17 mouse cellular contexts compared by ENCODE assay signal in the genomic region with DNA sequence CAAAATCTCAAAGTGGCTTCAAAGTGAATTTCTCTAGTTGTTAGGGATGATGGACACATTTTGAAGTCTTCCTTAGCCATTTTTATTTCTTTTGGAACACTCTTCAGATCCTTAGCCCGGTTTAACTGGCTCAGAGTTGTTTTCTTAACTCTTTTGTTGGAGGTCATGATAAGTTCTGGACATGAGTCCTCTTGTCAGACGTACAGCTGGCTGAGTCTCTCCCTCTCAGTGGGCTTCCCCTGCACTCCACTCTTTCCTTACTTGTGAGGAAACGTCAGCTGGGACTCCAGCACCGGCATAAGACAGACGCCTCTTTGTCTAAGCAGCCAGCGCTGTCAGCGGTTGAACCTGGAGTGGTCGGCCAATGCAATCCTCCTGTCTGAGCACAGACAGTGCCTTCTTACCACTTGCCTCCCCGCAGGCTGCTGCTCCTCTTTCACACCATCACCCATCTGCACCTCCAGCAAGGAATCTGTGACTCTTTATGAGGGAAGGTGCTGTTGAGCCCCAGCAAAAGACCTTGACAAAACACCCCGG. TPM values are rescaled to one million over a fixed set of nuclear protein-coding genes. Genes with fewer than 3 reads are reported as not detected.
A peak's percentile ranks its signal among the peaks of the same experiment; 100 is the strongest.
DNase-seq lines count a peak whose midpoint lies in the region; ATAC-seq and TF ChIP-seq lines count a peak whose summit lies in the region.
"Had no signal": no experiment of that assay in that cellular context is flagged by ENCODE, and none has a peak within 500 bp of the region (broad histone marks: within the 10 kb centered on the region; RNA-seq: fewer than 3 reads in every experiment).

No protein-coding gene starts in this region.

- DNase-seq in heart, embryonic 10.5 days (ENCODE audit: low spot score) = peak; percentile 87
- no peak for DNase-seq in heart, postnatal 25 days (ENCODE audit: low spot score)
- DNase-seq in embryo, embryonic 10.5 days (ENCODE audit: low spot score) = peak; percentile 49
- DNase-seq in heart, postnatal 10 days = peak; percentile 34 to 38
- DNase-seq in gastrocnemius, adult 2 months = no peak
- DNase-seq in gastrocnemius, adult 18-20 months (ENCODE audit: low spot score) = no peak
- DNase-seq: adrenal gland, postnatal 10 days; cerebellum, postnatal 25 days; liver, postnatal 0 days; thymus, postnatal 4 days had no signal

- H3K4me2 ChIP-seq in kidney, embryonic 14.5 days (replicated peaks; ENCODE audit: low read depth, low read length) = no peak overlapping the region
- no peak overlapping the region for H3K4me2 ChIP-seq in kidney, embryonic 16.5 days (replicated peaks; ENCODE audit: low read depth, low read length)

- TF ChIP-seq CTCF in gastrocnemius, adult 2 months (IDR thresholded peaks at IDR 0.05) = no peak

- H3K4me3 ChIP-seq in heart, embryonic 10.5 days = no peak overlapping the region
- H3K4me3 ChIP-seq in kidney, embryonic 14.5 days (ENCODE audit: low read length) = no peak overlapping the region
- H3K4me3 ChIP-seq in kidney, embryonic 16.5 days (ENCODE audit: low read length) = no peak overlapping the region
- H3K4me3 ChIP-seq in gastrocnemius, adult 2 months = no peak overlapping the region
- H3K4me3 ChIP-seq: erythroblast, embryonic 14.5 days had no signal

- H3K27me3 ChIP-seq in heart, embryonic 10.5 days (ENCODE audit: insufficient read depth, poor library complexity, severe bottlenecking) = no peaks in the 10 kb centered on the region
- H3K27me3 ChIP-seq in kidney, embryonic 14.5 days (ENCODE audit: control insufficient read depth, insufficient read depth, low read length) = no peaks in the 10 kb centered on the region
- H3K27me3 ChIP-seq in kidney, embryonic 16.5 days (ENCODE audit: insufficient read depth, low read length) = no peaks in the 10 kb centered on the region

- H3K9me3 ChIP-seq in heart, embryonic 10.5 days = no peaks in the 10 kb centered on the region; the same call in 1 of the 2 replicates
- peaks cover 6% of the 10 kb centered on the region for H3K9me3 ChIP-seq in kidney, embryonic 14.5 days (ENCODE audit: control insufficient read depth, low read length)
- no peaks in the 10 kb centered on the region for H3K9me3 ChIP-seq in kidney, embryonic 16.5 days (ENCODE audit: low read length)

- WGBS in heart, embryonic 10.5 days = 21% methylated on average over 10 of the region's 10 CpGs
- 38% methylated on average over 10 of the region's 10 CpGs for WGBS in kidney, embryonic 14.5 days
- WGBS in kidney, embryonic 16.5 days = 38% methylated on average over 10 of the region's 10 CpGs

- H3K9ac ChIP-seq in kidney, embryonic 14.5 days (ENCODE audit: low read depth, low read length) = no peak overlapping the region
- no peak overlapping the region for H3K9ac ChIP-seq in kidney, embryonic 16.5 days (replicated peaks; ENCODE audit: low read length)
- H3K9ac ChIP-seq: liver, postnatal 0 days had no signal

- H3K4me1 ChIP-seq in heart, embryonic 10.5 days = peaks cover 25% of the 10 kb centered on the region
- H3K4me1 ChIP-seq in kidney, embryonic 14.5 days (ENCODE audit: control insufficient read depth, insufficient read depth, low read length) = no peaks in the 10 kb centered on the region
- H3K4me1 ChIP-seq in kidney, embryonic 16.5 days (ENCODE audit: insufficient read depth, low read length) = peaks cover 8% of the 10 kb centered on the region; the same call in 1 of the 2 replicates

- ATAC-seq in kidney, embryonic 14.5 days (ENCODE audit: low FRiP score, low TSS enrichment) = no peak; the same call in 1 of the 2 replicates
- no peak for ATAC-seq in kidney, embryonic 16.5 days (ENCODE audit: low FRiP score, low TSS enrichment)
- ATAC-seq: inflammation-experienced regulatory T-cells, adult 6 months; liver, postnatal 0 days had no signal

- H3K27ac ChIP-seq in heart, embryonic 10.5 days = no peak overlapping the region
- H3K27ac ChIP-seq in kidney, embryonic 14.5 days (ENCODE audit: low read depth, low read length) = 0 out of 2 replicates have a peak overlapping the region, but pooled peaks have one; percentile 17
- no peak overlapping the region for H3K27ac ChIP-seq in kidney, embryonic 16.5 days (ENCODE audit: low read length)
- no peak overlapping the region for H3K27ac ChIP-seq in gastrocnemius, adult 2 months
- H3K27ac ChIP-seq: stomach, postnatal 0 days had no signal

- intact Hi-C loops in heart, postnatal 25 days (cut with DNase I) = no loop called here
- intact Hi-C loops in heart, postnatal 10 days (cut with DNase I) = no loop called here
- intact Hi-C loops in gastrocnemius, adult 2 months (cut with DNase I) = no loop called here

- H3K36me3 ChIP-seq in heart, embryonic 10.5 days = peaks cover 36% of the 10 kb centered on the region
- peaks cover 29% of the 10 kb centered on the region; the same call in 1 of the 2 replicates for H3K36me3 ChIP-seq in kidney, embryonic 14.5 days (ENCODE audit: control insufficient read depth, insufficient read depth, low read length)
- H3K36me3 ChIP-seq in kidney, embryonic 16.5 days (ENCODE audit: insufficient read depth, low read length) = peaks cover 30% of the 10 kb centered on the region

RNA-seq across cellular contexts. Expression of a gene that starts 20.1 kb away (rescaled TPM):
- 0.05 TPM in 1 of 2 replicates, not detected in the other for polyA plus RNA-seq in heart, embryonic 10.5 days (2016; fragmentation: Nextera tagmentation; extraction: Ambion mirVana)
- not detected for total RNA-seq in heart, postnatal 25 days (2021)
- polyA plus RNA-seq in kidney, embryonic 14.5 days (2014; fragmentation: Nextera tagmentation; extraction: Ambion mirVana) = 0.27 and 0.95 TPM in 2 replicates
- polyA plus RNA-seq in kidney, embryonic 16.5 days (2015; fragmentation: Nextera tagmentation; extraction: Ambion mirVana) = 0.51 and 0.59 TPM in 2 replicates
- total RNA-seq in heart, postnatal 10 days (2021) = not detected
- total RNA-seq in gastrocnemius, adult 2 months (2021) = not detected
- not detected for total RNA-seq in gastrocnemius, adult 18-20 months (2021)
- total RNA-seq: adrenal gland, postnatal 10 days; gastrocnemius, adult 8-10 months; megakaryocyte-erythroid progenitor cell, adult 5-6 weeks had no signal
- polyA plus RNA-seq: erythroblast, embryonic 14.5 days; liver, postnatal 0 days had no signal

RNA-seq across cellular contexts. Expression of a gene that starts 30.1 kb away (rescaled TPM):
- 41.9 and 53.4 TPM in 2 replicates for polyA plus RNA-seq in heart, embryonic 10.5 days (2016; fragmentation: Nextera tagmentation; extraction: Ambion mirVana)
- total RNA-seq in heart, postnatal 25 days (2021) = 10 to 100 TPM; 17.2 TPM
- polyA plus RNA-seq in kidney, embryonic 14.5 days (2014; fragmentation: Nextera tagmentation; extraction: Ambion mirVana) = 64.4 and 79.8 TPM in 2 replicates
- polyA plus RNA-seq in kidney, embryonic 16.5 days (2015; fragmentation: Nextera tagmentation; extraction: Ambion mirVana) = 94.5 and 99.0 TPM in 2 replicates
- 10 to 100 TPM; 33.3 to 34.3 TPM for total RNA-seq in heart, postnatal 10 days (2021)
- 10 to 100 TPM; 13.1 to 16.5 TPM for total RNA-seq in gastrocnemius, adult 2 months (2021)
- 10 to 100 TPM; 12.9 to 16.2 TPM for total RNA-seq in gastrocnemius, adult 18-20 months (2021)

RNA-seq across cellular contexts. Expression of a gene that starts 31.3 kb away (rescaled TPM):
- 36.6 and 39.0 TPM in 2 replicates for polyA plus RNA-seq in heart, embryonic 10.5 days (2016; fragmentation: Nextera tagmentation; extraction: Ambion mirVana)
- total RNA-seq in heart, postnatal 25 days (2021) = 10 to 100 TPM; 85.1 to 96.1 TPM
- polyA plus RNA-seq in kidney, embryonic 14.5 days (2014; fragmentation: Nextera tagmentation; extraction: Ambion mirVana) = 23.3 and 46.4 TPM in 2 replicates
- polyA plus RNA-seq in kidney, embryonic 16.5 days (2015; fragmentation: Nextera tagmentation; extraction: Ambion mirVana) = 50.8 and 51.3 TPM in 2 replicates
- 100 to 1,000 TPM in 1 of 2 experiments, 10 to 100 TPM in 1; 92.4 to 108 TPM for total RNA-seq in heart, postnatal 10 days (2021)
- total RNA-seq in gastrocnemius, adult 2 months (2021) = 100 to 1,000 TPM; 146 to 163 TPM
- total RNA-seq in gastrocnemius, adult 18-20 months (2021) = 100 to 1,000 TPM; 160 to 163 TPM

RNA-seq across cellular contexts. Expression of a gene that starts 39.4 kb away (rescaled TPM):
- 16.3 and 21.8 TPM in 2 replicates for polyA plus RNA-seq in heart, embryonic 10.5 days (2016; fragmentation: Nextera tagmentation; extraction: Ambion mirVana)
- total RNA-seq in heart, postnatal 25 days (2021) = 10 to 100 TPM in 1 of 2 experiments, 1 to 10 TPM in 1; 10.0 to 10.1 TPM
- polyA plus RNA-seq in kidney, embryonic 14.5 days (2014; fragmentation: Nextera tagmentation; extraction: Ambion mirVana) = 22.0 and 26.8 TPM in 2 replicates
- 21.1 and 21.9 TPM in 2 replicates for polyA plus RNA-seq in kidney, embryonic 16.5 days (2015; fragmentation: Nextera tagmentation; extraction: Ambion mirVana)
- 10 to 100 TPM; 14.7 to 15.6 TPM for total RNA-seq in heart, postnatal 10 days (2021)
- 10 to 100 TPM; 10.8 to 10.9 TPM for total RNA-seq in gastrocnemius, adult 2 months (2021)
- total RNA-seq in gastrocnemius, adult 18-20 months (2021) = 10 to 100 TPM; 10.8 to 11.2 TPM

RNA-seq across cellular contexts. Expression of a gene that starts 47.9 kb away (rescaled TPM):
- polyA plus RNA-seq in heart, embryonic 10.5 days (2016; fragmentation: Nextera tagmentation; extraction: Ambion mirVana) = 4.7 and 6.4 TPM in 2 replicates
- 1 to 10 TPM; 5.1 to 5.4 TPM for total RNA-seq in heart, postnatal 25 days (2021)
- 10.3 and 13.2 TPM in 2 replicates for polyA plus RNA-seq in kidney, embryonic 14.5 days (2014; fragmentation: Nextera tagmentation; extraction: Ambion mirVana)
- polyA plus RNA-seq in kidney, embryonic 16.5 days (2015; fragmentation: Nextera tagmentation; extraction: Ambion mirVana) = 10.1 and 11.3 TPM in 2 replicates
- 1 to 10 TPM; 7.0 to 7.4 TPM for total RNA-seq in heart, postnatal 10 days (2021)
- 1 to 10 TPM; 1.7 to 2.0 TPM for total RNA-seq in gastrocnemius, adult 2 months (2021)
- total RNA-seq in gastrocnemius, adult 18-20 months (2021) = 1 to 10 TPM; 2.0 to 2.5 TPM

Comparison
In these comparisons a context has a peak if more than half of its experiments do, and no peak if none do; other contexts are left out.
1. DNase-seq: peak in heart, embryonic 10.5 days (single experiment), embryo, embryonic 10.5 days (single experiment) and heart, postnatal 10 days (2 of 2); none in heart, postnatal 25 days (single experiment), gastrocnemius, adult 2 months (single experiment) and gastrocnemius, adult 18-20 months (single experiment).